Mouse (Mus musculus) ES-E14 (cell line): ENCODE measurements around the gene Neurl4. TPM values are rescaled to one million over a fixed set of nuclear protein-coding genes. Genes with fewer than 3 reads are reported as not detected.

ENCODE experiments used
- DNase-seq: peaks from one replicate; pipeline ENCODE4 v3.0.0-alpha.2; 2013; ENCODE audit warnings: low read depth, low spot score
- H3K27ac ChIP-seq: 2 replicates; pipeline ENCODE4 v1.5.1; 2012; ENCODE audit warnings: low read depth, mild to moderate bottlenecking, low read length, moderate library complexity, mixed read lengths; ENCODE audit not compliant: poor library complexity, insufficient read depth, severe bottlenecking
- H3K36me3 ChIP-seq: 2 replicates; pipeline ENCODE4 v1.6.1; 2012; ENCODE audit warnings: mild to moderate bottlenecking, low read length, moderate library complexity, mixed read lengths; ENCODE audit not compliant: control insufficient read depth, poor library complexity, insufficient read depth, severe bottlenecking
- H3K4me1 ChIP-seq, 2 experiments: fragments of 150-350 bp in 1 of 2; sonication (generic) in 1 of 2; 2 replicates each; pipeline ENCODE4 v1.6.1; 2012; ENCODE audit warnings: low read length in 2 of 2, mild to moderate bottlenecking in 1 of 2, mixed read lengths in 1 of 2; ENCODE audit not compliant: control insufficient read depth in 2 of 2, insufficient read depth in 2 of 2, poor library complexity in 1 of 2
- H3K4me3 ChIP-seq, 2 experiments: fragments of 150-350 bp in 1 of 2; sonication (generic) in 1 of 2; 2 replicates each; pipeline ENCODE4 v1.5.1; 2012; ENCODE audit warnings: low read length in 2 of 2, low read depth in 1 of 2, mild to moderate bottlenecking in 1 of 2, mixed read lengths in 1 of 2; ENCODE audit not compliant: insufficient read depth in 1 of 2, poor library complexity in 1 of 2, severe bottlenecking in 1 of 2
- H3K9ac ChIP-seq: 2 replicates; pipeline ENCODE4 v1.6.1; 2012; ENCODE audit warnings: low read depth, mild to moderate bottlenecking, low read length, mixed read lengths; ENCODE audit not compliant: poor library complexity, insufficient read depth, severe bottlenecking
- H3K9me3 ChIP-seq: fragments of 150-350 bp; sonication (generic); 2 replicates; pipeline ENCODE4 v1.6.1; 2012; ENCODE audit warnings: low read depth, mild to moderate bottlenecking, low read length; ENCODE audit not compliant: control insufficient read depth, insufficient read depth
- CHD2 ChIP-seq: IDR thresholded peaks from 2 replicates; pipeline ENCODE4 v1.6.1; 2014; ENCODE audit warnings: mild to moderate bottlenecking, low read depth, low read length, inconsistent platforms
- HCFC1 ChIP-seq: IDR thresholded peaks from 2 replicates; pipeline ENCODE4 v1.6.1; 2012; ENCODE audit warnings: low read length, inconsistent platforms, borderline replicate concordance; ENCODE audit not compliant: insufficient read depth
- MAFK ChIP-seq: IDR thresholded peaks from 2 replicates; pipeline ENCODE4 v1.6.1; 2014; ENCODE audit warnings: mild to moderate bottlenecking, low read depth, low read length, inconsistent platforms; ENCODE audit not compliant: insufficient read depth
- ZC3H11A ChIP-seq: IDR thresholded peaks from 2 replicates; pipeline ENCODE4 v1.6.1; 2012; ENCODE audit warnings: low read depth, mild to moderate bottlenecking, inconsistent platforms, low read length, borderline replicate concordance
- ZNF384 ChIP-seq: IDR thresholded peaks from 2 replicates; pipeline ENCODE4 v1.6.1; 2012; ENCODE audit warnings: low read depth, low read length, inconsistent platforms
- in situ Hi-C, 2 experiments: fragments of 600-800 bp; cut with MboI; formaldehyde crosslinking; loops; one replicate each; pipeline ENCODE4 v1.15.1; 2025; ENCODE audit warnings: low sequenced_read_pairs in 2 of 2, inconsistent platforms in 1 of 2; ENCODE audit not compliant: unreplicated experiment in 2 of 2
- total RNA-seq: library from RNA; depleted of rRNA; stranded (reverse); fragments of 300-350 nt; gene quantifications from 2 replicates; pipeline ENCODE4 v1.2.3, GENCODE M21; 2012

The Neurl4 gene
- total RNA-seq, 1 experiment = 66.3 TPM

GRCm38 (mm10) chr11:69948066-69948762 is 47.3 kb downstream of the Neurl4 start, which contains the start of gene Slc2a4:
Slc2a4 (minus strand) TSS chr11:69948188.
- in situ Hi-C loops = no loop called here

GRCm38 (mm10) chr11:69948763-69949150 is 47.9 kb downstream of the Neurl4 start:
- in situ Hi-C loops = no loop called here
- Histone ChIP-seq H3K4me3 (peak overlapping the region; percentile 49 to 89; a peak in 3 of 4 replicates), H3K9me3 (no peaks in the 10 kb centered on the region), H3K27ac (no peak overlapping the region), H3K36me3 (no peaks in the 10 kb centered on the region; the same call in 1 of the 2 replicates), H3K4me1 (peaks cover 0 to 12% of the 10 kb centered on the region in 2 experiments; a peak in 1 of 4 replicates), H3K9ac (peak overlapping the region; percentile 44)
- DNase-seq = peak; percentile 92
- TF ChIP-seq ZC3H11A (peak; percentile 54; the same call in 1 of the 2 replicates), HCFC1 (no peak), ZNF384 (no peak)

More at GRCm38 (mm10) chr11:69948066-69948762, 47.3 kb downstream of the Neurl4 start, which contains the start of gene Slc2a4:
- Histone ChIP-seq H3K27ac (no peak within 1 kb of the TSS), H3K4me1 (peaks cover 0 to 12% of the 10 kb centered on the region in 2 experiments; a peak in 1 of 4 replicates), H3K9me3 (no peaks in the 10 kb centered on the region), H3K4me3 (peak within 1 kb of the TSS; percentile 58 to 89), H3K9ac (peak within 1 kb of the TSS; percentile 44), H3K36me3 (no peaks in the 10 kb centered on the region; the same call in 1 of the 2 replicates)
- TF ChIP-seq HCFC1 (no peak), ZC3H11A (no peak), CHD2 (no peak), MAFK (no peak), ZNF384 (no peak)
- DNase-seq = peak; percentile 96

- Histone ChIP-seq H3K4me1 (peaks cover 0 to 11% of the 10 kb centered on the region in 2 experiments; a peak in 1 of 4 replicates), H3K36me3 (no peaks in the 10 kb centered on the region), H3K4me3 (no peak overlapping the region), H3K9ac (no peak overlapping the region), H3K9me3 (no peaks in the 10 kb centered on the region), H3K27ac (no peak overlapping the region)
- in situ Hi-C loops = no loop called here
- no peak for TF ChIP-seq MAFK
- no peak for TF ChIP-seq ZC3H11A
- no peak for TF ChIP-seq CHD2
- no peak for TF ChIP-seq ZNF384
- TF ChIP-seq HCFC1 = no peak
- DNase-seq = no peak
Observed at GRCm38 (mm10) chr11:69950807-69951459, 50.1 kb downstream of the Neurl4 start.

GRCm38 (mm10) chr11:69952274-69952673 is 51.4 kb downstream of the Neurl4 start:
- in situ Hi-C loops = no loop called here
- peaks cover 0 to 6% of the 10 kb centered on the region in 2 experiments; a peak in 1 of 4 replicates for H3K4me1 ChIP-seq
- no peaks in the 10 kb centered on the region for H3K9me3 ChIP-seq
- no peak for TF ChIP-seq MAFK
- TF ChIP-seq ZC3H11A = no peak
- TF ChIP-seq ZNF384 = no peak
- no peak for TF ChIP-seq CHD2
- TF ChIP-seq HCFC1 = no peak
- no peak for DNase-seq
- H3K9ac ChIP-seq = no peak overlapping the region
- no peak overlapping the region for H3K27ac ChIP-seq
- H3K36me3 ChIP-seq = no peaks in the 10 kb centered on the region
- H3K4me3 ChIP-seq = no peak overlapping the region
